Mouse (Mus musculus) forelimb bud, embryonic 11.5 days (tissue): ENCODE results near the gene Rerg.

Experiments
- DNase-seq: peaks from one replicate; pipeline ENCODE4 v3.0.0-alpha.2; 2012; ENCODE audit warnings: low read depth, low spot score

Gene Rerg

GRCm38 (mm10) chr6:137170226-137170625, at the start of gene Rerg:
TSS of gene Rerg (minus strand) at chr6:137170497.
- no peak for DNase-seq

- no peak for DNase-seq
These were observed 47.7 kb upstream of the Rerg start for GRCm38 (mm10) chr6:137217841-137218463.

GRCm38 (mm10) chr6:137211441-137211840, 41.1 kb upstream of the Rerg start:
- DNase-seq, result no peak

- no peak for DNase-seq
These were observed 40.7 kb upstream of the Rerg start for GRCm38 (mm10) chr6:137210991-137211390.

- no peak for DNase-seq
These were observed 39.7 kb upstream of the Rerg start for GRCm38 (mm10) chr6:137209992-137210391.

- DNase-seq, result no peak
These were observed 36.8 kb upstream of the Rerg start for GRCm38 (mm10) chr6:137207126-137207525.

- DNase-seq, result no peak
These were observed 35.5 kb upstream of the Rerg start for GRCm38 (mm10) chr6:137205662-137206400.

- no peak for DNase-seq
These were observed 32.4 kb upstream of the Rerg start for GRCm38 (mm10) chr6:137202661-137203060.

- no peak for DNase-seq
These were observed 31.3 kb upstream of the Rerg start for GRCm38 (mm10) chr6:137201578-137201977.

GRCm38 (mm10) chr6:137201166-137201565, 30.9 kb upstream of the Rerg start:
- no peak for DNase-seq

GRCm38 (mm10) chr6:137192063-137192462, 21.8 kb upstream of the Rerg start:
- peak; percentile 71 for DNase-seq

- DNase-seq, result no peak
These were observed 20.7 kb upstream of the Rerg start for GRCm38 (mm10) chr6:137191026-137191425.

- no peak for DNase-seq
These were observed 20.3 kb upstream of the Rerg start for GRCm38 (mm10) chr6:137190577-137190976.

GRCm38 (mm10) chr6:137188375-137188926, 18.2 kb upstream of the Rerg start:
- no peak for DNase-seq

- DNase-seq, result no peak
These were observed 17.1 kb upstream of the Rerg start for GRCm38 (mm10) chr6:137187426-137187825.

- DNase-seq, result no peak
These were observed 10.3 kb upstream of the Rerg start for GRCm38 (mm10) chr6:137180636-137181035.

GRCm38 (mm10) chr6:137180115-137180514, 9.8 kb upstream of the Rerg start:
- peak; percentile 33 for DNase-seq

- DNase-seq, result no peak
These were observed 8.7 kb upstream of the Rerg start for GRCm38 (mm10) chr6:137179026-137179425.

GRCm38 (mm10) chr6:137170646-137171045, 349 bp upstream of the Rerg start:
- DNase-seq, result no peak

- DNase-seq, result peak; percentile 82
These were observed 927 bp downstream of the Rerg start for GRCm38 (mm10) chr6:137169171-137169968.

- no peak for DNase-seq
These were observed 3.5 kb downstream of the Rerg start for GRCm38 (mm10) chr6:137166843-137167242.

GRCm38 (mm10) chr6:137163571-137163970, 6.7 kb downstream of the Rerg start:
- DNase-seq, result no peak
